Mouse (Mus musculus): Measurements from ENCODE around the gene Ston1. TPM values are rescaled to one million over a fixed set of nuclear protein-coding genes. Genes with fewer than 3 reads are reported as not detected.

Gene Ston1
- polyA plus RNA-seq, 1 experiment from 2014 or later, result 10.4 TPM

DNA sequence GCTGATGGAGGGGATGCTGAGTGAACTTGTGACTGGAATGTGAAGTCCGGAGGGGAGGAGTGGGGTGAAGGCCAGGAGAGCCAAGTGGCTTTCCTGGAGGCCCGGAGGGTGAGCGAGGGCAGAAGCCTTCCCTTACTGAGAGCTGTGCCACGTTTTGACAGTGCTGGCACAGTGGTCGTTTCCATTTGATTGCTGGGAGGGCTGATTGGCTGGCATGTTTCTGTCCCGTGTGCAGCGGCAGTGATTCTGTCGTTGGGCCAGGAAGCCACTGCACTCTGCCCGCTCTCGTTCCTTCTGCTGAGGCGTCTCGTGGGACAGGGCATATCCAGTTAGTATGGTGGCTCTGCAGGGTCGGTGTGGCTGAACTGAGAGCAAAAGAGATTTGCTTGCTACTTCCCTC, 41.3 kb upstream of the Ston1 start:
- Histone ChIP-seq H3K27ac (ENCODE audit: low read length) (no peak overlapping the region), H3K9me3 (ENCODE audit: control insufficient read depth, low read depth, low read length) (no peaks in the 10 kb centered on the region), H3K4me3 (ENCODE audit: low read depth, low read length) (no peak overlapping the region), H3K4me1 (ENCODE audit: control insufficient read depth, insufficient read depth, low read length) (no peaks in the 10 kb centered on the region), H3K27me3 (ENCODE audit: control insufficient read depth, insufficient read depth, low read length) (no peaks in the 10 kb centered on the region), H3K4me2 (replicated peaks; ENCODE audit: low read depth, low read length) (no peak overlapping the region), H3K36me3 (ENCODE audit: control insufficient read depth, insufficient read depth, low read length) (no peaks in the 10 kb centered on the region; the same call in 1 of the 2 replicates), H3K9ac (replicated peaks; ENCODE audit: low read depth, low read length) (no peak overlapping the region)
- WGBS, result 84% methylated on average over 13 of the region's 13 CpGs
- ATAC-seq (ENCODE audit: insufficient number of reproducible peaks, insufficient read depth, low FRiP score, low read depth), result no peak

DNA sequence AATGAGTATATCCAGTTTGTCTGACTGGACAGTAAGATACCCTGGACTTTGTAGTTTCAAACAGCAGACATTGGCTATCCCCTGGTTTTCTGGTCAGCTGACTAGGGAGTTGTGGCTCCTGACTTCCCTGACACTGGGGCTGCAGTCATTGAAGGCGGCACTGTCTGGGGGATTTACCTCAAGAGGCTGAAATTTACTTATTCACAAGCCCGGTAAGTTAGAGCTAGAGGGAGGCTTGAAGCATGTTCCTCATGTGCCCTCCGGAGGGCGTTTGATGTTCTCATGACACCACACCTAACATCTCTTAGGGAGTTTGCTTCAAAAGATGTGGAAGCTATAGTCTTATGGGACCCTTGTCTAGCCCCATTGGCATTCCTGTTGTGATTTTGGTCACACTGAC, 40.8 kb upstream of the Ston1 start:
- no peak overlapping the region for H3K4me3 ChIP-seq (ENCODE audit: low read depth, low read length)
- peaks cover 3% of the 10 kb centered on the region; the same call in 1 of the 2 replicates for H3K36me3 ChIP-seq (ENCODE audit: control insufficient read depth, insufficient read depth, low read length)
- no peaks in the 10 kb centered on the region for H3K4me1 ChIP-seq (ENCODE audit: control insufficient read depth, insufficient read depth, low read length)
- no peak for ATAC-seq (ENCODE audit: insufficient number of reproducible peaks, insufficient read depth, low FRiP score, low read depth)
- no peaks in the 10 kb centered on the region for H3K9me3 ChIP-seq (ENCODE audit: control insufficient read depth, low read depth, low read length)
- H3K4me2 ChIP-seq (replicated peaks; ENCODE audit: low read depth, low read length), result no peak overlapping the region
- no peaks in the 10 kb centered on the region for H3K27me3 ChIP-seq (ENCODE audit: control insufficient read depth, insufficient read depth, low read length)
- WGBS, result 86% methylated on average over 4 of the region's 4 CpGs
- no peak overlapping the region for H3K9ac ChIP-seq (replicated peaks; ENCODE audit: low read depth, low read length)
- H3K27ac ChIP-seq (ENCODE audit: low read length), result no peak overlapping the region

DNA sequence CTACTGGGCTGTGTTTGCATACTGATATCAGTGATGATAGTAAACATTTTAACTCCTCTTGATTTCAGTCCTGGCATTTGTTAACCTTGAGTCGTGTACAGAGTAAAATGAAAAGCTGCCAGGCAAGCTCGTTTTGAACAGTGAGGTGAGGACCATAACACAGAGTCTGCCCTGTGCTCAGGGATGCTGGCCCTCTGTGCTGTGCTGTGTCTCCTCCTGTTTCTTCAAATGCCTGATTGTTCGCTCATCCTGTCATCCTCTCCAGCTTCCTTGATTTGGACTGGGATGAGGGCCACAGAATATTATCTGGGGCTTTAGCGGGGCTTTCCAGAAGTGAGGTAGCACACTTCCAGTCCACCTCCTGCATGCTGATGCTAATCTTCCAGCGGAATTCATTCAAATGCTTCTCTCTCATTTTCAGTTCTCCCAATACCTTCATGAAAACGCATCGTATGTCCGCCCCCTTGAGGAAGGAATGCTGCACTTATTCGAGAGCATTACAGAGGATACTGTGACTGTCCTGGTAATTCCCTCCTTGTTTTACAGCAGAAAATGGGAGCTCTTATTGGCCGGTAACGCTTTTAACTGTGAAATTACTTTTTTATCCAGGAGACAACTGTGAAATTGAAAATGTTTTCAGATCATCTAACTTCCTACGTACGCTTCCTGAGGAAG, 39.2 kb upstream of the Ston1 start:
- Histone ChIP-seq H3K4me2 (replicated peaks; ENCODE audit: low read depth, low read length) (no peak overlapping the region), H3K27me3 (ENCODE audit: control insufficient read depth, insufficient read depth, low read length) (no peaks in the 10 kb centered on the region), H3K9ac (replicated peaks; ENCODE audit: low read depth, low read length) (no peak overlapping the region), H3K36me3 (ENCODE audit: control insufficient read depth, insufficient read depth, low read length) (peaks cover 9% of the 10 kb centered on the region), H3K27ac (ENCODE audit: low read length) (no peak overlapping the region), H3K4me3 (ENCODE audit: low read depth, low read length) (no peak overlapping the region), H3K4me1 (ENCODE audit: control insufficient read depth, insufficient read depth, low read length) (no peaks in the 10 kb centered on the region), H3K9me3 (ENCODE audit: control insufficient read depth, low read depth, low read length) (no peaks in the 10 kb centered on the region)
- peak; percentile 66; the same call in 1 of the 2 replicates for ATAC-seq (ENCODE audit: insufficient number of reproducible peaks, insufficient read depth, low FRiP score, low read depth)
- WGBS, result 30% methylated on average over 13 of the region's 13 CpGs

DNA sequence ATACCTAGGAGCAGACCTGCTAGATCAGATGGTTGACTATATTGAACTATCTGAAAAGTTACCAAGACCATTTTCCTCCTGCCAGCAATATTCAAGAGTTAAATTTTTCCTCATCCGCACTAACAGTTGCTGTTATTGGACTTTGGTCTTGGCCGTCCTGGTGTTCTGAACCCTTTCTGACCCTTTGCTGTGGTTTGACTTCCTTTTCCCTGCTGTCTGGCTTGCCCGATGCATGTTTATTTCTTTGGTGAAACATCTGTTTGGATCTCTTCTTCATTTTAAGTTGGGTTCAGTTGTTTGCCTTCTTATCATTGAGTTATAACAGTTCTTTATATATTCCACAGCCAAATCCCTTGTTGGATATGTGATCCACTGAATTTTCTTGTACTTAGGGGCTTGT, 33.9 kb upstream of the Ston1 start:
- no peak overlapping the region for H3K4me3 ChIP-seq (ENCODE audit: low read depth, low read length)
- no peaks in the 10 kb centered on the region for H3K4me1 ChIP-seq (ENCODE audit: control insufficient read depth, insufficient read depth, low read length)
- H3K27me3 ChIP-seq (ENCODE audit: control insufficient read depth, insufficient read depth, low read length), result no peaks in the 10 kb centered on the region
- no peaks in the 10 kb centered on the region for H3K9me3 ChIP-seq (ENCODE audit: control insufficient read depth, low read depth, low read length)
- no peak overlapping the region for H3K4me2 ChIP-seq (replicated peaks; ENCODE audit: low read depth, low read length)
- no peak overlapping the region for H3K27ac ChIP-seq (ENCODE audit: low read length)
- peaks cover 26% of the 10 kb centered on the region for H3K36me3 ChIP-seq (ENCODE audit: control insufficient read depth, insufficient read depth, low read length)
- 64% methylated on average over 3 of the region's 3 CpGs for WGBS
- no peak overlapping the region for H3K9ac ChIP-seq (replicated peaks; ENCODE audit: low read depth, low read length)
- no peak for ATAC-seq (ENCODE audit: insufficient number of reproducible peaks, insufficient read depth, low FRiP score, low read depth)

DNA sequence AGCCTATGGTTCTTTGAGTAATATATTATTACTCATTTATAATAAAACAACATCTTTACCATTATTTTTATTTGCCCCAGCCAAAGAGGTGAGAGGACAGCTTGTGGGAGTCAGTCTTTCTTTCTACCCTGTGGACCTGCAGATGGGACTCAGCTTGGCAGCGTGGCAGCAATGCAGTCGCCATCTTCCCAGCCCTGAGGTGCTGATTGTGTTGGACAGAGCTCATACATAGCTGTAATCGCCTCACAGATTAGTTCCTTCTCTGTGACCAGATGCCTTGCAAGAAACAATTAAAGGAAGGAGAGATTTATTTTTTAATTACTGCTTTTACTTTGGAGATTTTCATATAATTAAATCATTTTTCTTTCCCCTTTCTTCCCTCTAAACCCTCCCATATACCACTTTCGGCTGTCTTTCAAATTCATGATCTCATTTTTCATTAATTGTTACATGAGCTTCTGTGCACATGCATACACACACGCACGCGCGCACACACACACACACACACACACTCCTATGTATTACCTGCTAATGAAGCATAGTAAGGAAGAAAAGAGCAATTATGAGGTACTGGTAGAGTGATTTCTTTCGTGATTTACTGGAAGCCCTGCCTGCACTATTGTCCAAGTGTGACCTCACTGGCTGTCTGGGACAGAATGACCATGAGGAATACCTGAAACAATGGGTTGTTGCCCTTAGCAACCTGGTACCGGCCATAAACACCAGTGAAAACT, 27.5 kb upstream of the Ston1 start:
- WGBS, result 91% methylated on average over 10 of the region's 10 CpGs
- H3K4me2 ChIP-seq (replicated peaks; ENCODE audit: low read depth, low read length), result no peak overlapping the region

DNA sequence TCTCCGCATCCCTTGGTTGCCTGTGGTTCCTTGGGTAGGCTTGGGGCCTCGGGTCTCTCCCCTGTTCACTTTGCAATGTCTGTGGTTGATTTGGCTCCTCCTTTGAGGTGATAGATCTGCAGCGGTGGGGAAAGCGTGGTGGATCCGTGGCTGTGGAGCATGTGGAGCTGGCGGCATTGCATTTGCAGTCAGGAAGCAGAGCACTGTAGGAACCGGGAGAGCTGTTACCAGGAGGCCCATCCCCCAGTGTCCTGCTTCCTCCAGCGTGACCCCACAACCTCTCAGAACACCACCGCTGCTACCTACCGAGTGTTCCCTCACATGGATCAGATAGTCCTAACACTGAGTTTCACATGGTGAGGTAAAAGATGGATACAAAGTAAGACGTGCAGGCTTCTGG, 26.7 kb upstream of the Ston1 start:
- no peaks in the 10 kb centered on the region for H3K9me3 ChIP-seq (ENCODE audit: control insufficient read depth, low read depth, low read length)
- no peak overlapping the region for H3K4me2 ChIP-seq (replicated peaks; ENCODE audit: low read depth, low read length)
- H3K27ac ChIP-seq (ENCODE audit: low read length), result no peak overlapping the region
- ATAC-seq (ENCODE audit: insufficient number of reproducible peaks, insufficient read depth, low FRiP score, low read depth), result no peak
- H3K4me3 ChIP-seq (ENCODE audit: low read depth, low read length), result no peak overlapping the region
- 86% methylated on average over 11 of the region's 11 CpGs for WGBS
- no peaks in the 10 kb centered on the region for H3K4me1 ChIP-seq (ENCODE audit: control insufficient read depth, insufficient read depth, low read length)
- peaks cover 50% of the 10 kb centered on the region for H3K36me3 ChIP-seq (ENCODE audit: control insufficient read depth, insufficient read depth, low read length)
- no peaks in the 10 kb centered on the region for H3K27me3 ChIP-seq (ENCODE audit: control insufficient read depth, insufficient read depth, low read length)
- no peak overlapping the region for H3K9ac ChIP-seq (replicated peaks; ENCODE audit: low read depth, low read length)

More for the DNA sequence above, 27.5 kb upstream of the Ston1 start:
- Histone ChIP-seq H3K27ac (ENCODE audit: low read length) (no peak overlapping the region), H3K36me3 (ENCODE audit: control insufficient read depth, insufficient read depth, low read length) (peaks cover 44% of the 10 kb centered on the region), H3K4me1 (ENCODE audit: control insufficient read depth, insufficient read depth, low read length) (no peaks in the 10 kb centered on the region), H3K27me3 (ENCODE audit: control insufficient read depth, insufficient read depth, low read length) (no peaks in the 10 kb centered on the region), H3K4me3 (ENCODE audit: low read depth, low read length) (no peak overlapping the region), H3K9ac (replicated peaks; ENCODE audit: low read depth, low read length) (no peak overlapping the region), H3K9me3 (ENCODE audit: control insufficient read depth, low read depth, low read length) (no peaks in the 10 kb centered on the region)
- ATAC-seq (ENCODE audit: insufficient number of reproducible peaks, insufficient read depth, low FRiP score, low read depth), result no peak

DNA sequence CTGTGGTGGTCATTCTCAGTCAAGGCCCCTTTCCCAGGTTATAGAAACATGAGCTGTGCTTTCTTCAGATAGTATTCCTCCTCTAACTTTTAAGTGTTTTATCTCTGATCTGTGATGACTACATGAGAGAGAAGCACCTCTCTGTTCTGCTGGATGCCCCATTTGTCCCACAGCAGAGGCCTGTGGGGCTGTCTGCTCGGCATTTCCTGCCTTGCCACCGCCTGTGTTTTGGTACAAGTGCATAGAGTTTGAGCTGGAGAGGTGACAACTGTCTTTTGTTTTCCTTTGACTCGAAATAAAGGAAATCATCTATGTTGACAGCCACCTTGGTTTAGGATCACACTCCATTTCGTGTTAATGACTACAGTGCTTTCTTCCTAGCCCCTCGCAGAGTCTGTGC, 22.7 kb upstream of the Ston1 start:
- Histone ChIP-seq H3K27ac (ENCODE audit: low read length) (no peak overlapping the region), H3K4me1 (ENCODE audit: control insufficient read depth, insufficient read depth, low read length) (no peaks in the 10 kb centered on the region), H3K4me2 (replicated peaks; ENCODE audit: low read depth, low read length) (no peak overlapping the region), H3K36me3 (ENCODE audit: control insufficient read depth, insufficient read depth, low read length) (peaks cover 48% of the 10 kb centered on the region), H3K9ac (replicated peaks; ENCODE audit: low read depth, low read length) (no peak overlapping the region), H3K4me3 (ENCODE audit: low read depth, low read length) (no peak overlapping the region), H3K9me3 (ENCODE audit: control insufficient read depth, low read depth, low read length) (no peaks in the 10 kb centered on the region), H3K27me3 (ENCODE audit: control insufficient read depth, insufficient read depth, low read length) (no peaks in the 10 kb centered on the region)
- ATAC-seq (ENCODE audit: insufficient number of reproducible peaks, insufficient read depth, low FRiP score, low read depth), result no peak
- 77% methylated on average over 5 of the region's 5 CpGs for WGBS

DNA sequence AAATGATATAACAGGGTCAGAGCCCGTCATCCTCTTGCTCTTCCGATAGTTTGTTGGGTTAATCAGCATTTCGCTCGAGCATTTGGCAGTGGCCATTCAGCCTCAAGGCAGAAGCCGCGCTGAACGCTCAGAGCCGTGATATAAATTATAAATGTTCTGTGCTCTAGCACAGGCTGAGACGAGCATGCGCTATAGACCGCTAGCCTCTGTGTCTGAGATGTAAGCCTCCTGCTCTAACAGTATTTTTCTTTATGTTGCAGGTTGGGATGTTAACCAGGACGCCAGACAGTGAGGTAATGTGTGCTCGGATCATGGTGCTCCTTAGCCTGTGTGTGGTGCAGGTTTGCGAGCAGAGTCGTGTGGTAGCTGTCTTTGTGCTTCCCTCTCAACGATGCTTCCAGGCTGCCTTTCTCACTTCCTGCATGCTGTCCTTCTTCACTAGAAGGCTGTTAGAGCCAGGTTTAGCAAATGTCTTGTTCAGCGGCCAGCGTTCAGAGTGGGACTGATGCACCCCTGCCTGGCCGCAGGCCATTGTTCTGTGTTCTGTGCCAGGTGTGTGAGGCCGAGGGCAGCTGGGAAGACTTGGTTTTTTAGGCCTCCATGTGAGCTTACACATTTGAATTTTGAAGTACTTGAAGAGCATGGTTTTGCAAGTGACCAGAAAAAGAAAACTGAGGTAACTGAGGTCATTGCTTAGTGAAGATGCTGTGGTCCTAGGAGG, 18.8 kb upstream of the Ston1 start:
- Histone ChIP-seq H3K27me3 (ENCODE audit: control insufficient read depth, insufficient read depth, low read length) (no peaks in the 10 kb centered on the region), H3K4me3 (ENCODE audit: low read depth, low read length) (no peak overlapping the region), H3K4me2 (replicated peaks; ENCODE audit: low read depth, low read length) (no peak overlapping the region), H3K4me1 (ENCODE audit: control insufficient read depth, insufficient read depth, low read length) (peaks cover 10% of the 10 kb centered on the region; the same call in 1 of the 2 replicates), H3K27ac (ENCODE audit: low read length) (no peak overlapping the region), H3K36me3 (ENCODE audit: control insufficient read depth, insufficient read depth, low read length) (peaks cover 27% of the 10 kb centered on the region), H3K9me3 (ENCODE audit: control insufficient read depth, low read depth, low read length) (no peaks in the 10 kb centered on the region), H3K9ac (replicated peaks; ENCODE audit: low read depth, low read length) (no peak overlapping the region)
- no peak for ATAC-seq (ENCODE audit: insufficient number of reproducible peaks, insufficient read depth, low FRiP score, low read depth)
- WGBS, result 82% methylated on average over 20 of the region's 20 CpGs

All from stomach, embryonic 14.5 days (tissue).